In the genomic region with DNA sequence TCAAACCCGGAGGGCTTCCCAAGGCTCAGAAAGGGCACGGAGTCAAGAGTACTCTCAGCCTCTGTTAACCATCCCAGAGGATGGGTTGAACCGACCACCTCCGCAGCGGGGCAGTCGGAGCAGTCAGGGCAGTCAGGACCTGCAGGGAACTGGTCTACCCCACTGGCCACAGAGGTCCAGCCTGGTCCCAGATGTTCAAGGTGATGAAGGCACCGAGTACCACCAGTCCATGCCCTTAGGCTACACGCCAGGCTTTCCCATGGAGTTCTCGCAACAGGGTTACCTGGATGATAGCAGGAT, we compare ENCODE assay signal across 12 mouse cellular contexts. TPM values are rescaled to one million over a fixed set of nuclear protein-coding genes. Genes with fewer than 3 reads are reported as not detected.
DNase-seq lines count a peak whose midpoint lies in the region; ATAC-seq lines count a peak whose summit lies in the region.
"Had no signal": no experiment of that assay in that cellular context is flagged by ENCODE, and none has a peak within 500 bp of the region (broad histone marks: within the 10 kb centered on the region; RNA-seq: fewer than 3 reads in every experiment).

No protein-coding gene starts in this region.

- no peak overlapping the region for H3K4me3 ChIP-seq in liver, embryonic 13.5 days (replicated peaks)
- no peak overlapping the region for H3K4me3 ChIP-seq in liver, embryonic 12.5 days
- peak overlapping the region; percentile 28 for H3K4me3 ChIP-seq in forebrain, embryonic 16.5 days (replicated peaks; ENCODE audit: low read length)
- peak overlapping the region; percentile 7; the same call in 1 of the 2 replicates for H3K4me3 ChIP-seq in limb, embryonic 13.5 days
- no peak overlapping the region for H3K4me3 ChIP-seq in stomach, embryonic 15.5 days (replicated peaks)

- WGBS in liver, embryonic 13.5 days (ENCODE audit: insufficient replicate concordance) = 78% methylated on average over 9 of the region's 9 CpGs
- 79% methylated on average over 9 of the region's 9 CpGs for WGBS in liver, embryonic 12.5 days (ENCODE audit: insufficient replicate concordance)
- 63% methylated on average over 9 of the region's 9 CpGs for WGBS in forebrain, embryonic 16.5 days
- 65% methylated on average over 9 of the region's 9 CpGs for WGBS in limb, embryonic 13.5 days
- WGBS in stomach, embryonic 15.5 days = 70% methylated on average over 9 of the region's 9 CpGs

- H3K4me1 ChIP-seq in liver, embryonic 13.5 days (replicated peaks) = no peaks in the 10 kb centered on the region
- no peaks in the 10 kb centered on the region for H3K4me1 ChIP-seq in liver, embryonic 12.5 days
- H3K4me1 ChIP-seq in forebrain, embryonic 16.5 days (replicated peaks; ENCODE audit: control insufficient read depth, insufficient read depth, low read length) = peaks cover 10% of the 10 kb centered on the region
- peaks cover 11% of the 10 kb centered on the region for H3K4me1 ChIP-seq in limb, embryonic 13.5 days
- 0 out of 2 replicates have a peak, but pooled peaks cover 5% of the 10 kb centered on the region for H3K4me1 ChIP-seq in stomach, embryonic 15.5 days

- 0 out of 2 replicates have a peak, but pooled peaks have one; percentile 10 for ATAC-seq in liver, embryonic 13.5 days (ENCODE audit: low read depth)
- ATAC-seq in liver, embryonic 12.5 days = no peak
- peak; percentile 16; the same call in 1 of the 2 replicates for ATAC-seq in forebrain, embryonic 16.5 days
- ATAC-seq in limb, embryonic 13.5 days (ENCODE audit: low FRiP score, low read depth) = peak; percentile 22; the same call in 1 of the 2 replicates
- ATAC-seq in stomach, embryonic 15.5 days (ENCODE audit: insufficient read depth, low FRiP score, low read depth) = no peak
- ATAC-seq in megakaryocyte-erythroid progenitor cell, adult 5-6 weeks (replicated peaks; ENCODE audit: low FRiP score, low TSS enrichment, poor library complexity, severe bottlenecking) = no peak

- H3K27me3 ChIP-seq in liver, embryonic 13.5 days = no peaks in the 10 kb centered on the region; the same call in 1 of the 2 replicates
- no peaks in the 10 kb centered on the region; the same call in 1 of the 2 replicates for H3K27me3 ChIP-seq in liver, embryonic 12.5 days (replicated peaks)
- H3K27me3 ChIP-seq in forebrain, embryonic 16.5 days (replicated peaks; ENCODE audit: control insufficient read depth, insufficient read depth, low read length) = no peaks in the 10 kb centered on the region
- H3K27me3 ChIP-seq in limb, embryonic 13.5 days = no peaks in the 10 kb centered on the region
- no peaks in the 10 kb centered on the region for H3K27me3 ChIP-seq in stomach, embryonic 15.5 days (replicated peaks)

- H3K4me2 ChIP-seq in liver, embryonic 13.5 days = no peak overlapping the region
- no peak overlapping the region for H3K4me2 ChIP-seq in liver, embryonic 12.5 days
- H3K4me2 ChIP-seq in forebrain, embryonic 16.5 days (ENCODE audit: low read length) = peak overlapping the region; percentile 51
- peak overlapping the region; percentile 53 for H3K4me2 ChIP-seq in limb, embryonic 13.5 days (replicated peaks)
- peak overlapping the region; percentile 37 for H3K4me2 ChIP-seq in stomach, embryonic 15.5 days

- no peak overlapping the region for H3K9ac ChIP-seq in liver, embryonic 13.5 days
- no peak overlapping the region for H3K9ac ChIP-seq in liver, embryonic 12.5 days
- peak overlapping the region; percentile 45; the same call in 1 of the 2 replicates for H3K9ac ChIP-seq in forebrain, embryonic 16.5 days (replicated peaks; ENCODE audit: low read depth, low read length)
- no peak overlapping the region for H3K9ac ChIP-seq in limb, embryonic 13.5 days
- H3K9ac ChIP-seq in stomach, embryonic 15.5 days = no peak overlapping the region

- intact Hi-C loops in left cerebral cortex, postnatal 4 days (cut with DNase I) = no loop called here

- 0 out of 2 replicates have a peak, but pooled peaks cover 4% of the 10 kb centered on the region for H3K9me3 ChIP-seq in liver, embryonic 13.5 days (replicated peaks)
- H3K9me3 ChIP-seq in liver, embryonic 12.5 days (replicated peaks) = no peaks in the 10 kb centered on the region
- H3K9me3 ChIP-seq in forebrain, embryonic 16.5 days (ENCODE audit: control insufficient read depth, low read length) = no peaks in the 10 kb centered on the region
- no peaks in the 10 kb centered on the region for H3K9me3 ChIP-seq in limb, embryonic 13.5 days
- H3K9me3 ChIP-seq in stomach, embryonic 15.5 days = no peaks in the 10 kb centered on the region
- H3K9me3 ChIP-seq: G1E had no signal

- DNase-seq in liver, embryonic 13.5 days = no peak
- no peak for DNase-seq in left cerebral cortex, postnatal 4 days
- DNase-seq: adrenal gland, postnatal 25 days; cerebellum, adult 9-11 months; kidney, adult 11 months had no signal

- peaks cover 51% of the 10 kb centered on the region for H3K36me3 ChIP-seq in liver, embryonic 13.5 days
- H3K36me3 ChIP-seq in liver, embryonic 12.5 days = peaks cover 57% of the 10 kb centered on the region
- H3K36me3 ChIP-seq in forebrain, embryonic 16.5 days (ENCODE audit: control insufficient read depth, insufficient read depth) = peaks cover 16% of the 10 kb centered on the region
- peaks cover 57% of the 10 kb centered on the region for H3K36me3 ChIP-seq in limb, embryonic 13.5 days
- H3K36me3 ChIP-seq in stomach, embryonic 15.5 days = peaks cover 25% of the 10 kb centered on the region; the same call in 1 of the 2 replicates

- H3K27ac ChIP-seq in liver, embryonic 13.5 days = no peak overlapping the region
- no peak overlapping the region for H3K27ac ChIP-seq in liver, embryonic 12.5 days
- H3K27ac ChIP-seq in forebrain, embryonic 16.5 days (ENCODE audit: low read length) = no peak overlapping the region
- H3K27ac ChIP-seq in limb, embryonic 13.5 days = no peak overlapping the region
- no peak overlapping the region for H3K27ac ChIP-seq in stomach, embryonic 15.5 days

RNA-seq across cellular contexts. Expression of gene Rsph6a, which starts 0.2 kb away (rescaled TPM):
- not detected in 2 replicates for polyA plus RNA-seq in liver, embryonic 13.5 days (2015; fragmentation: Nextera tagmentation; extraction: Ambion mirVana)
- polyA plus RNA-seq in liver, embryonic 12.5 days (2016; fragmentation: Nextera tagmentation; extraction: Ambion mirVana) = not detected in 2 replicates
- polyA plus RNA-seq in forebrain, embryonic 16.5 days (2015; fragmentation: Nextera tagmentation; extraction: Ambion mirVana) = 0.09 TPM in 1 of 2 replicates, not detected in the other
- polyA plus RNA-seq in limb, embryonic 13.5 days (2015; fragmentation: Nextera tagmentation; extraction: Ambion mirVana) = not detected in 2 replicates
- not detected in 2 replicates for polyA plus RNA-seq in stomach, embryonic 15.5 days (2015; fragmentation: Nextera tagmentation; extraction: Ambion mirVana)
- under 1 TPM; 0.30 to 0.46 TPM for total RNA-seq in left cerebral cortex, postnatal 4 days (2021)
- not detected in 2 replicates for total RNA-seq in megakaryocyte-erythroid progenitor cell, adult 5-6 weeks (2014; fragmentation: Nextera tagmentation)
- not detected in 2 replicates for total RNA-seq in megakaryocyte-erythroid progenitor cell, adult 5-6 weeks (2017)
- total RNA-seq: adrenal gland, postnatal 25 days had no signal

RNA-seq across cellular contexts. Expression of gene Dmwd, which starts 21.3 kb away (rescaled TPM):
- 3.2 and 4.2 TPM in 2 replicates for polyA plus RNA-seq in liver, embryonic 13.5 days (2015; fragmentation: Nextera tagmentation; extraction: Ambion mirVana)
- polyA plus RNA-seq in liver, embryonic 12.5 days (2016; fragmentation: Nextera tagmentation; extraction: Ambion mirVana) = 7.4 and 7.9 TPM in 2 replicates
- polyA plus RNA-seq in forebrain, embryonic 16.5 days (2015; fragmentation: Nextera tagmentation; extraction: Ambion mirVana) = 28.1 and 29.7 TPM in 2 replicates
- 16.8 and 17.4 TPM in 2 replicates for polyA plus RNA-seq in limb, embryonic 13.5 days (2015; fragmentation: Nextera tagmentation; extraction: Ambion mirVana)
- polyA plus RNA-seq in stomach, embryonic 15.5 days (2015; fragmentation: Nextera tagmentation; extraction: Ambion mirVana) = 13.7 and 15.1 TPM in 2 replicates
- 100 to 1,000 TPM; 147 to 151 TPM for total RNA-seq in left cerebral cortex, postnatal 4 days (2021)
- total RNA-seq in megakaryocyte-erythroid progenitor cell, adult 5-6 weeks (2014; fragmentation: Nextera tagmentation) = 28.5 and 29.2 TPM in 2 replicates
- total RNA-seq in megakaryocyte-erythroid progenitor cell, adult 5-6 weeks (2017) = 7.7 and 10.6 TPM in 2 replicates

RNA-seq across cellular contexts. Expression of gene Dmpk, which starts 28.9 kb away (rescaled TPM):
- 8.5 and 10.1 TPM in 2 replicates for polyA plus RNA-seq in liver, embryonic 13.5 days (2015; fragmentation: Nextera tagmentation; extraction: Ambion mirVana)
- polyA plus RNA-seq in liver, embryonic 12.5 days (2016; fragmentation: Nextera tagmentation; extraction: Ambion mirVana) = 8.5 and 9.8 TPM in 2 replicates
- polyA plus RNA-seq in forebrain, embryonic 16.5 days (2015; fragmentation: Nextera tagmentation; extraction: Ambion mirVana) = 5.6 and 10.1 TPM in 2 replicates
- polyA plus RNA-seq in limb, embryonic 13.5 days (2015; fragmentation: Nextera tagmentation; extraction: Ambion mirVana) = 22.6 and 23.1 TPM in 2 replicates
- 73.9 and 77.2 TPM in 2 replicates for polyA plus RNA-seq in stomach, embryonic 15.5 days (2015; fragmentation: Nextera tagmentation; extraction: Ambion mirVana)
- 10 to 100 TPM; 45.3 to 46.5 TPM for total RNA-seq in left cerebral cortex, postnatal 4 days (2021)
- 15.1 and 19.8 TPM in 2 replicates for total RNA-seq in megakaryocyte-erythroid progenitor cell, adult 5-6 weeks (2014; fragmentation: Nextera tagmentation)
- 3.9 and 7.5 TPM in 2 replicates for total RNA-seq in megakaryocyte-erythroid progenitor cell, adult 5-6 weeks (2017)

RNA-seq across cellular contexts. Expression of gene Sympk, which starts 30.6 kb away (rescaled TPM):
- 15.0 and 17.4 TPM in 2 replicates for polyA plus RNA-seq in liver, embryonic 13.5 days (2015; fragmentation: Nextera tagmentation; extraction: Ambion mirVana)
- polyA plus RNA-seq in liver, embryonic 12.5 days (2016; fragmentation: Nextera tagmentation; extraction: Ambion mirVana) = 30.3 and 33.3 TPM in 2 replicates
- polyA plus RNA-seq in forebrain, embryonic 16.5 days (2015; fragmentation: Nextera tagmentation; extraction: Ambion mirVana) = 34.4 and 34.7 TPM in 2 replicates
- 33.6 and 37.8 TPM in 2 replicates for polyA plus RNA-seq in limb, embryonic 13.5 days (2015; fragmentation: Nextera tagmentation; extraction: Ambion mirVana)
- polyA plus RNA-seq in stomach, embryonic 15.5 days (2015; fragmentation: Nextera tagmentation; extraction: Ambion mirVana) = 28.1 and 32.3 TPM in 2 replicates
- 10 to 100 TPM; 87.1 to 96.8 TPM for total RNA-seq in left cerebral cortex, postnatal 4 days (2021)
- total RNA-seq in megakaryocyte-erythroid progenitor cell, adult 5-6 weeks (2014; fragmentation: Nextera tagmentation) = 73.9 and 91.0 TPM in 2 replicates
- 35.3 and 52.2 TPM in 2 replicates for total RNA-seq in megakaryocyte-erythroid progenitor cell, adult 5-6 weeks (2017)

RNA-seq across cellular contexts. Expression of gene Foxa3, which starts 31.4 kb away (rescaled TPM):
- polyA plus RNA-seq in liver, embryonic 13.5 days (2015; fragmentation: Nextera tagmentation; extraction: Ambion mirVana) = 25.6 and 29.4 TPM in 2 replicates
- polyA plus RNA-seq in liver, embryonic 12.5 days (2016; fragmentation: Nextera tagmentation; extraction: Ambion mirVana) = 25.3 and 26.6 TPM in 2 replicates
- polyA plus RNA-seq in forebrain, embryonic 16.5 days (2015; fragmentation: Nextera tagmentation; extraction: Ambion mirVana) = not detected in 2 replicates
- 3.5 and 4.1 TPM in 2 replicates for polyA plus RNA-seq in limb, embryonic 13.5 days (2015; fragmentation: Nextera tagmentation; extraction: Ambion mirVana)
- polyA plus RNA-seq in stomach, embryonic 15.5 days (2015; fragmentation: Nextera tagmentation; extraction: Ambion mirVana) = 30.2 and 32.7 TPM in 2 replicates
- not detected for total RNA-seq in left cerebral cortex, postnatal 4 days (2021)
- total RNA-seq in megakaryocyte-erythroid progenitor cell, adult 5-6 weeks (2014; fragmentation: Nextera tagmentation) = not detected in 2 replicates
- total RNA-seq in megakaryocyte-erythroid progenitor cell, adult 5-6 weeks (2017) = not detected in 2 replicates
- total RNA-seq: adrenal gland, postnatal 25 days; G1E; left cerebral cortex, postnatal 36 days had no signal
- polyA plus RNA-seq: G1E had no signal

Comparison
In these comparisons a context has a peak if more than half of its experiments do, and no peak if none do; other contexts are left out.
1. ATAC-seq: peak in liver, embryonic 13.5 days (single experiment), forebrain, embryonic 16.5 days (single experiment) and limb, embryonic 13.5 days (single experiment); none in liver, embryonic 12.5 days (single experiment), stomach, embryonic 15.5 days (single experiment) and megakaryocyte-erythroid progenitor cell, adult 5-6 weeks (single experiment).
2. H3K4me2 ChIP-seq: peak in forebrain, embryonic 16.5 days (single experiment), limb, embryonic 13.5 days (single experiment) and stomach, embryonic 15.5 days (single experiment); none in liver, embryonic 13.5 days (single experiment) and liver, embryonic 12.5 days (single experiment).
3. H3K4me3 ChIP-seq: peak in forebrain, embryonic 16.5 days (single experiment) and limb, embryonic 13.5 days (single experiment); none in liver, embryonic 13.5 days (single experiment), liver, embryonic 12.5 days (single experiment) and stomach, embryonic 15.5 days (single experiment).